Mouse (Mus musculus): ENCODE measurements at regions not wholly inside any gene's neighbourhood (a gene's known extent, or its start where the extent isn't known, plus 50 kb on each side); places are given as distances from the start of the nearest gene placed in this dataset.

DNA sequence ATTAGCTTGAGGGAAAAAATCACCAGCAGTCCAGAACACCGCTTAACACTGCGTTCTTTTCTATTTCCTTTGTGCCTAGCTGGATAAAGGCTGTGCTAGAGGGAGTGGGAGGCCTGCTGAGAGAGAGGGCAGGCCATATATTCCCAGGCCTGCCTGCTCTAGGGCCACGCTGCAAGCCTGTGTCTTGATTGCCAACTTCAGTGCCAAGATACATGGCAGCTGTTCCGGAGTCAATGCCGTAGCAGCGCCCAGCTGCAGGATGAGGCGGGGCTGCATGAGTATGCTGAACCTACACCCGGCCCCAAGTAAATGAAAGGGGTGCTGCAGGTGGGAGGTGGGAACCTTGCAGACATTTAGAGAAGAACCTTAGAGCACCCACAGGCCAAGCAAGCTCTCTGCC lies 127.5 kb upstream of the Eif4g2 start:
- ChIA-PET POLR2A (interaction anchor here in 2 of 4 experiments (0.6 to 1.2 kb wide), 2 partner anchors 88 to 107 kb away, joined by 3 to 4 read pairs; no protein-coding TSS in a partner anchor), CTCF (interaction anchor here in 1 of 4 experiments (1.0 kb wide), 1 partner anchor 10 kb away, joined by 3 read pairs; no protein-coding TSS in a partner anchor)

DNA sequence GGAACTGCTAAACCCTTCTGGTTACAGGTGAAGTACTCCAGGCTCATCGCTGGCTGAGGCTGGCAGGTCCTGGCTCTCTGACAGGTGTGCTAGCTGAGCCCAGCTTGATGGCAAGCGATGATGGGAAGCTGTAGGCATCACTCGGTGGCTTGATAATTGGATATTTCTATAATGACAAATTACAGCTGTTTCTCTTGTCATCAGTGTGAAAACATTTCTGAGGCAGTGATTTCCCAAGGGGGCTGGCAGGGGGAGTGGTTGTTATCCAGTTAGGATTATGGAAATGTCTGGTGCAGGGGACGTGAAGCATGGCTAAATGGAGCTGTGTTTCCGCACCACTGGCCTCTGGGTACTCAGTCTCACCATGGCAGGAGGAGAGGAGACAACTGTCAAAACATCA lies 123.0 kb upstream of the Eif4g2 start:
- CTCF ChIA-PET, result interaction anchor here in 2 of 4 experiments (0.6 to 0.8 kb wide), 2 partner anchors 15 to 919 kb away, joined by 3 to 4 read pairs; no protein-coding TSS in a partner anchor
- POLR2A ChIA-PET, result no interaction called here

DNA sequence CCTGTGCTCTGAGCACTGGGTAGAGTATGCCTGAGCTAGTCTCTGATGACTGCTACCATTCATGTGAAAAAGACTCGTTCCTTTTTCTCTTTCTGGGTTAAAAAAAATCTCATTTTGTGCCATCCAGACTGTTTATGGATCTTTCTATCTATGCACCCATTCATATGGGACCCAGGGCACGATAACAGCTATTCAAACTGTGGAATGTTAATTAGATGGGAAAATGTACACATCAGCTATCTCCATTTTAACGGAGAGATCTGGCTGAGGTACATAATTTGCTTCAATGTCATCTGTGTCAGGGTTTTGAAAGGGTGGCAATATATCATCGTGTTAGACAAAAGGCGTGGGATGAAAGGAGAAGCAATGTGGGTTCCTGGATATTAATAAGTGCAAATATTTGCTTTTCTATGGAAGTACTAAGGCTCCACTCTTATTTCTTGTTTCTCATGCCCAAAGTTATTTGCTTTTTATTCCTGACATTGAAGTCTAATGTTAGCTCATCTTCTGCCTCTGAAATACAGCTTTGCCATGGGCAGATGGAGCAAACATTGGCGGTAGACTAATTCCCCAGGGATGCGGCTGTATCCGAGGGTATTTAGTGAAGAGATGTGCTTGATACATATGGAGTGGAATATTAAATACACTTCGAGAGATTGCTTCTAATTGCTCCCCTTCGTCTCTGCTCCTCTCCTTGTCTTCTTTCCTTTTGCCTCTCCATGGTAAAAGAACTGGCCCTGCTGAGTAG lies 116.0 kb upstream of the Eif4g2 start:
- POLR2A ChIA-PET, result no interaction called here
- CTCF ChIA-PET, result no interaction called here

DNA sequence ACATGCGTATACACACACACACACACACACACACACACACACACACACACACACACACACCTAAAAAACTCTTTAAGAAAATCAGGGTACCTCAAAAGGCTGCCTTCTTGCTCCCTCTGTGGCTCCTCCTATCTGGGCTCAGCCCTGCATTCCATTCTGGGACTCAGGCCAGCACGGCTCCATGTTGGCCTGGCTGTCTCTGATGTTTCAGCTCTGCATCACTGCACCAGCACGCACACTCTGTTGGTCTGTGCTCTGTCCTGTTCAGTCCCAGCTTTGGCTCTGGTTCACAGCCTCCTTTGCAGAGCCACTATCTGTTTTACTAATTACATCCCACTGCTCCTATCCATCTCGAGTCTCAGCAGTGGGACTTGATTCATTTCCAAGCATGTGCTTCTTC lies 108.8 kb upstream of the Eif4g2 start:
- ChIA-PET CTCF (interaction anchor here in 1 of 4 experiments (0.6 to 0.9 kb wide), 2 partner anchors 28 to 145 kb away, joined by 3 read pairs; no protein-coding TSS in a partner anchor), POLR2A (interaction anchor here in 1 of 4 experiments (1.3 kb wide), 1 partner anchor 69 kb away, joined by 3 read pairs; no protein-coding TSS in a partner anchor)

DNA sequence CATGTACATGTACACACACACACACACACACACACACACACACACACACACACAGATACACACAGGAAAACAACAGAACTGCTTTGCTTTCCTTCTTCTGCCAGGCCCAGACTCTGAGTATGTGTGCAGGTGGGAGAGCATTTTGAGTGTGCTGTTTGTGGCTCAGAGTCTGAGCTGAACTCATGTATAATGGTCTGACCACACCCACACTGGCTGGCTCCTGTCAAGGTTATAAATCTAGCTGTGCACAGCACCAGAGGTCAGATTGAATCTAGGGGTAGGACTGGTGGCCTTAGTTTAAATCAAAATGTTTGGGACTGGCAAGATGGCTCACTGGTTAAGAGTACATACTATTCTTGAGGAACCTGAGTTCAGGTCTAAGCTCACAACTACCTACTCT lies 108.4 kb upstream of the Eif4g2 start:
- POLR2A ChIA-PET, result interaction anchor here in 1 of 4 experiments (1.3 kb wide), 1 partner anchor 69 kb away, joined by 3 read pairs; no protein-coding TSS in a partner anchor
- CTCF ChIA-PET, result interaction anchor here in 1 of 4 experiments (0.6 to 0.9 kb wide), 2 partner anchors 28 to 144 kb away, joined by 3 read pairs; no protein-coding TSS in a partner anchor

DNA sequence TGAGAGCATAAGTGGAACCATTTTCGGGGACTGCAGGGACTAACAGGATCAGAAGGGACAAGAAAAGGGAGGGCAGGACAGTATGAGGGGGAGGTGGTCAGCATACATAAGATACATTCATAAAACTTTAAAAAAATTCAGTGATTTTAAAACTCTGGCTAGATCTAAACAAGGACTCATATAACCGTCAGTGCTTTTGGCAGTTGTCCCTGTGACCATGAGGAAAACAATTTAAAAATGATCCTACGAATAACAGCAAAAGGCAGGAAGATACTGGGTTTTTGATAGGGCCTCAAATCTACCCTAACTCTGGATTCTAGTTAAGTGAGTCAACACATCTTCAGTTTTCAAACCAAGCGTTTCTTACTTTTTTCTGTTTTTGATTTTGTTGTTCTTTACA lies 106.9 kb upstream of the Eif4g2 start:
- POLR2A ChIA-PET, result no interaction called here
- CTCF ChIA-PET, result no interaction called here

DNA sequence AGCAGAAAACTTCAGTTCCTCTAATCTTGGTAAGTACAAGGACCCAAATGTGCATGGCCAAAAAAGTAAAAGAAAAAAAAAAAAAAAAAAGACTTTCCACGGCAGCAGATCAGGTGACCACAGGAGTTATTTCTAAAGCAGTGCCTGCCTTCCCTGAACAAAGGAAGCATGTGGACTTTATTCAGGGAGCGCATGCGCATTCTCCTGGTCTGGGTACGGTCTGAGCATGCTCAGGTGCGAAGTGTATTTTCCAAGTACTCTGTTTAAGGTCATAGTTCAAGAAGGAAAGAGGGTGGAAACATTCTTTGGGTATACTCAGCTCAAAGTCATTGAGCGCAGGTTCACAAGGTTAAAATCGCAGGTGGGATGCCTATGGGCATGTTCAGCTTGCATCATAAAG lies 103.1 kb upstream of the Eif4g2 start:
- ChIA-PET CTCF (interaction anchor here (0.6 to 0.8 kb wide), 5 partner anchors 8 to 639 kb away, joined by 3 read pairs; no protein-coding TSS in a partner anchor), POLR2A (interaction anchor here in 3 of 4 experiments (0.6 to 1.8 kb wide), 6 partner anchors 64 to 972 kb away, joined by 3 to 6 read pairs (median 4); partner anchors contain the start of gene Eif4g2 (in 1 of the 3))

DNA sequence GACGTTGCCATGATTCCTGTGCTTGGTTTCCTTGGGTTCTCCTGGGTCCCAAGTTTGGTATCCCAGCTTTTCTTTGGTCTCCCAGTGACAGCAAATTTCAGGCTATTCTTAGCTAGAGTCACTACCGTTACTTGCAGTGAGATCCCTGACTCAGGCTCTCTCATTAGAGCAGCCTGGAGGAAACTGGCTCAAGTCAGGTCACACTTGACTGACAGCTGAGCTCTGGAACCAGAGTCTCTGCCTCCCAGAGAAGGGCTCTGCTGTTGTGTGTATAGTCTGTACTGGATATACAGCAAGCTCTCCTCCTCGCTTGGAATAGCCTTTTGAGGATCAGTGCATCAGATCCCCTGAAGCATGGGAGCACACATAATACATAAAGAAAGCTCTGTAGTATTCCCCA lies 100.7 kb upstream of the Eif4g2 start:
- ChIA-PET POLR2A (no interaction called here), CTCF (interaction anchor here in 3 of 4 experiments (1.1 to 1.4 kb wide), 2 partner anchors 24 to 121 kb away, joined by 4 to 5 read pairs (median 5); no protein-coding TSS in a partner anchor)

DNA sequence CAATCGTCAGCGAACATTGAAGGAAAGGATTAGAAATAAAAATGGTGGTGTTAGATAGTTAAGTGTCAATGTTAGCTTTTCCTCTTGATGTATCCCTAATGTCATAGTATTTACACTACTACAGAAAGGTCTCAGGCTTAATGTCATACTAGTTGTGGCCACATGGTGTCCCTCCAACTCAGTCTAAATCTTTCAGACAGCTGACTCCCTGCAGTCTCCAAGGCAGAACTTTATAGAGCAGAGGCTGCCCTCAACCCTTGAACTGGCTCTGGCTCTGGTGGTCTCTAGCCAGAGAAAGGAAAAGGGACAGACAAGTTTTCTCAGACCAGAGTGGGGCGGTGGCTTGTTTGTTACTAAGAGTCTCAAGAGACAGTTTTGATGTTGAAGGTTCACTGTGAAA lies 99.5 kb upstream of the Eif4g2 start:
- ChIA-PET POLR2A (interaction anchor here in 2 of 4 experiments (0.7 to 1.3 kb wide), 3 partner anchors 35 to 60 kb away, joined by 3 read pairs; no protein-coding TSS in a partner anchor), CTCF (interaction anchor here (0.8 to 1.6 kb wide), 8 partner anchors 9 to 998 kb away, joined by 3 to 14 read pairs (median 4); no protein-coding TSS in a partner anchor)

DNA sequence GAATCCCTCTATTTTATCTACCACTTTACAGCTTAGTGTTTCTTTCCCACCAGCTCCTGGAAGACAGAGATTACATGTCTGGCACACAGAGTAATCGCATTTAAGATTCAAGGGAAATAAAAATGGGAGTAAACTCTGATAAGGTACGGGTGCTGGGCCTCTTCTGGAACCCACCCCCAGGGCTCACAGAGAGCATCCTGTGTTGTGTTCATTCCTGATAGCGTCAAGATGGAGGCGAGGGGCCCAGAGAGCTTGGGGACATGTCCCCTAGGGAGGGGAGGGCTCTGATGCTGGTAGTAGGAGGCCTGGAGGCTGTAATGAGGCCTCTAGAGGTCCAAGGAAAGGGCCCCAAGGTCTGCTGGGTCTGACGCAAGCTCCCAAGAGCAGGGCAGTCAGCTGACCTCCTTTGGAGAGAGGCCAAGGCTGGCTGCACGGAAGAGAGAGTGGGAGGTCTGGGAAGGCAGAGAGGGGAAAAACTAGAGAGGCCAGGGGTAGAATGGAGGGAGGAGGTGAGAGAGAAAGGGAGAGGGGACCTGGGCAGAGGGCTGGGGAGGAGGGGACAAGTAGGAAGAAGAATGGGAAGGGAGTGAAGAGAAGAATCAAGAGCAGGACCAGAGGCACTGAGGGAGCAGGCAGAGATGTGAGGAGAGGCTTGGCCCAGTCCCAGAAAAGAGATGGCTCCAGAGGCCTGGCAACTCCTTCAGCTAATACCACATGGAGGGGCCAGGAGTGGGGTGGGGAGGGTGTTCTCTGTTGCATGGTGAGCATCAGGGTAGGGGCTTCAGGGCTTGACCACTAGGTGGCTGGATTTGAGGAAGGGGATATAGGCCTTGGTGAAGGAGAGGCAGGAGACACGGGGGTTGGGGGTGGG lies 96.8 kb upstream of the Eif4g2 start:
- ChIA-PET POLR2A (interaction anchor here in 3 of 4 experiments (0.6 to 2.0 kb wide), 5 partner anchors 18 to 97 kb away, joined by 3 to 12 read pairs (median 4); partner anchors contain the start of gene Eif4g2 (in 1 of the 3)), CTCF (interaction anchor here in 2 of 4 experiments (0.7 to 1.4 kb wide), 5 partner anchors 16 to 1340 kb away, joined by 3 to 11 read pairs (median 4); no protein-coding TSS in a partner anchor)

DNA sequence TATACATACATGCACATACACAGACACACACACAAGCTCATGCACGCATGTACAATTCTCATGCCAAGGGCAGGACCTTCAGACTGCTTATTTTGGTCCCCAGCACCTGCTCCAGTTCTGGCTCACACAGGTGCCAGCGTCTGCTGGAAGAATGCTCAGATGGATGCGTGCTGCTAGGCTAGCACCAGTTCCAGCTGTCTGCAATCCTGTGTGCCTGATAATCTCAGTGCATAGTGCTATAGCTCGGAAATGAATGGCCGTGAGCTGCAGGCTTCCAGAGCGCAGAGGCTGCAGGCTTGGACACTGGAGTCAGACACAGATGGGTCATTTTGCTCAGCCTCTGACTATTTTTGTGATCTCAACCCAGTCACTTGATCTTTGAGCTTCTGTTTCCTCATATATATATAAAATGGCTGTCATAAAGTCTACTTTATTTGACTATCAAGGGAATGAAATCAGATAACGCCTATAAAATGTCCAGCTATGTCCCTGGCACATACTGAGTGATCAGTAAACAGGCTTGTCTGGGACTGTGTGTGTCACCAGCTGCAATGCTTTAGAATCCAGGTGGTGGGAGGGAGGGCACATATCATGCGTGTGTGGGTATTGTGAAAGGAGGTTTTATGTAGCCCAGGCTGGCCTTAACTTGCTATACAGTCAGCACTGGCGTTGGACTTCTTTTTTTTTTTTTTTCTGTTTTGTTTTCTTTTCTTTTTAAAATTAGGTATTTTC lies 91.7 kb upstream of the Eif4g2 start:
- CTCF ChIA-PET, result interaction anchor here in 2 of 4 experiments (0.6 to 1.0 kb wide), 3 partner anchors 11 to 581 kb away, joined by 4 to 11 read pairs (median 4); no protein-coding TSS in a partner anchor

DNA sequence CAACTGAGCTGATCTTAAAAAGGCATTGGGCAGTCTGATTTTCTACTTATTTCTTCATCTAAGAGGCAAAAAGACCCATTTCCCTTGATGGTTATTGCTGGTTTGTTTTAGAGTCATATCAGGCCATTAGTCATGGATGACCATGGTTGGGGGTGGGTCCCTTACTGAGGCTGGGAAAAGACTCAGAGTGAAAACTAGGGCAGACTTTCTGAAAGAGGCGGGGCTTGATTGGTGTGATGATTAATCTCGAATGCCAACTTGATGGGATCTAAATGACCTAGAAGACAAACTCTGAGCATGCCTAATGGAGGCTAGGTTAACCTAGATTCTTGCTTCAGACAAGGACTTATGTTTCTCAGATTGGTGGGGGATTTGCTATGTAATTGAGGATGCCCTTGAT lies 89.2 kb upstream of the Eif4g2 start:
- ChIA-PET POLR2A (interaction anchor here in 1 of 4 experiments (1.5 kb wide), 1 partner anchor 50 kb away, joined by 3 read pairs; no protein-coding TSS in a partner anchor), CTCF (interaction anchor here in 1 of 4 experiments (0.8 kb wide), 1 partner anchor 9 kb away, joined by 3 read pairs; no protein-coding TSS in a partner anchor)

More for the DNA sequence above, 91.7 kb upstream of the Eif4g2 start:
- POLR2A ChIA-PET, result interaction anchor here in 3 of 4 experiments (0.5 to 1.0 kb wide), 4 partner anchors 11 to 520 kb away, joined by 3 read pairs; no protein-coding TSS in a partner anchor

DNA sequence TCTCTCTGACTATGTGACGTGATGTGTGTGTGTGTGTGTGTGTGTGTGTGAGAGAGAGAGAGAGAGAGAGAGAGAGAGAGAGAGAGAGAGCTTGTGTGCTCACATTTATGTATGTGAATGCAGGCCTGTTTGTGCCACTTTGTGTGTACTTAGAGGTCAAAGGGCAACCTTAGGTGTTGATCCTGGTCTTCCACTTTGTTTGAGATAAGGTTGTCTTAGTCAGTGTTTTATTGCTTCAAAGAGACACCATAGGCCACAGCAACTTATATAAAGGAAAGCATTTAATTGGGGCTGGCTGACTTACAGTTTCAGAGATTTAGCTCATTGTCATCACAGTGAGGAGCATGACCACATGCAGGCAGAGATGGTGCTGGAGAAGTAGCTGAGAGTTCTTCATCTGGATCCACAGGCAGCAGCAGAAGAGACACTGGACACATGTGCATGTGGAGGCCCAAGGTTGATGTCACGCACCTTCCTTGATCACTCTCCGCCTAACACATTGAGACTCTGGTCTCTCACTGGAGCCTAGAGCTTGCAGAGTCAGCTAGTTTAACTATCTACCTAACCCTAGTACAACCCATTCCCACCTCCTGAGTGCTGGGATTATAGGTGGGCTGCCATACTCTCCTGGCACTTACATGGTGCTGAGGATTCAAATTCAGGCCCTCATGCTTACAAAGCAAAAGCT lies 85.9 kb upstream of the Eif4g2 start:
- ChIA-PET POLR2A (interaction anchor here in 1 of 4 experiments (1.1 kb wide), 1 partner anchor 86 kb away, joined by 3 read pairs; the partner anchor contains the start of gene Eif4g2), CTCF (interaction anchor here in 1 of 4 experiments (1.2 kb wide), 1 partner anchor 38 kb away, joined by 3 read pairs; no protein-coding TSS in a partner anchor)

DNA sequence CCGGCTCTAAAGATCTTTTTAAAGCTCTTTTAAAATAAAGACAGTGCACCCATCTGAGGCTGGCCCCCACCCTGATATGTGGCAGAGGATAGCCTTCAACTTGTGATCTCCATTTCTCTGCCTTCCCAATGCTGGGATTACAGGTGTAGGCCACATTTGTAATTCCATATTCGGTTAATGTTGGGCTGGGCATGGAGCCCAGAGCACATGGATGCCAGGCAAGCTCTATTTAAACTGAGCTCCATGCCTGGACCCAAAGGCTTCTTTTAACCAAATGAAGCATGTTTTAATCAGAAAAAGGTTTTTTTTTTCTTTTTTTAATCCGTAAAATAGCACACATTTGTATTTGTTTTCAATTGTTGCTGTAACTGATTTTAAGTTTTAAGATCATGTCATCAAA lies 82.2 kb upstream of the Eif4g2 start:
- CTCF ChIA-PET, result interaction anchor here in 1 of 4 experiments (1.1 kb wide), 1 partner anchor 85 kb away, joined by 3 read pairs; no protein-coding TSS in a partner anchor
- POLR2A ChIA-PET, result interaction anchor here in 1 of 4 experiments (0.8 to 1.8 kb wide), 2 partner anchors 8 to 82 kb away, joined by 4 to 5 read pairs; partner anchors contain the start of gene Eif4g2

DNA sequence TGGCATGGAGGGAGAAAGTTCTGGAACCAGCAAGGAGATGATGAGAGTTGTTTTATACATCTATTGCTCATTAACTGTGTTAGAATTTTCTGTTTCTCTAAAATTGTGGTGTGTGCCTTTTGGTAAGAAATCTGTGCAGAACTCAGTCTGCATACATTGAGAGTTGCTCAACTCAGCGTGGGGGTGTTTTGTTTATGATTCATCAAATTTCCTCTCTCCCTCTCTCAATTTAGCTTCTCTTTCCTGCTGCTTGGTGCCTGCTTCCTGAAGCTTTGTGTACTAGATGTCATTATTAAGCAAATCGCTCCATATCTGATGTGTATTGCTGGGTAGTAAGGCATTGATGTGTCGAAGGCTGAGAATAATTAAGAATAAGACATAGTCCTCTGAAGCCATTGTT lies 81.4 kb upstream of the Eif4g2 start:
- ChIA-PET POLR2A (interaction anchor here in 3 of 4 experiments (0.6 to 1.8 kb wide), 7 partner anchors 10 to 82 kb away, joined by 3 to 5 read pairs (median 4); partner anchors contain the start of gene Eif4g2 (in 2 of the 3)), CTCF (interaction anchor here (0.6 to 1.4 kb wide), 15 partner anchors 11 to 326 kb away, joined by 3 to 10 read pairs (median 4); no protein-coding TSS in a partner anchor)

DNA sequence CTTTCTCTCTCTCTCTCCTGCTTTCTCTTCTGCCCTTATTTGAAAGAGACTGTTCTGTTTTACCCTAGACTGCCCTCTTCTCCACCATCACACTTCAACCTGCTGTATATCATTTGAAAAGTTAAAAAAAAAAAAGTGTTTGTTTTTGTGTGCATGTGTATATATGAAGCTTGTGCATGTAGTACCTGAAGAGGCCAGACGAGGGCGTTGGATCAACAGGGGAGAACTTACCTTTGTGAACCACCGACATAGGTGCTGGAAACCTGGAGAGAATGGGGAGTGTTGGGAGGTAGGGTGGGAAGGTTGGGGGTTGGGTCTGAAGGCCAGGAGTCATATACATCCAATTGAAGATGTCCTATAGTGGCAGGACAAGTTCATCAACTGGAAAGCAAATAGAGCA lies 81.0 kb upstream of the Eif4g2 start:
- CTCF ChIA-PET, result interaction anchor here (0.6 to 1.5 kb wide), 28 partner anchors 9 to 1043 kb away, joined by 3 to 10 read pairs (median 4); no protein-coding TSS in a partner anchor
- POLR2A ChIA-PET, result interaction anchor here in 3 of 4 experiments (0.6 to 1.8 kb wide), 7 partner anchors 11 to 81 kb away, joined by 3 to 5 read pairs (median 4); partner anchors contain the start of gene Eif4g2 (in 2 of the 3)

Data from embryonic stem cell, embryonic (primary cell).